ENCODE assay signal across 8 mouse cellular contexts in genomic region chr11:60703131-60703530, GRCm38 (mm10). TPM values are rescaled to one million over a fixed set of nuclear protein-coding genes. Genes with fewer than 3 reads are reported as not detected.
DNase-seq lines count a peak whose midpoint lies in the region; ATAC-seq and TF ChIP-seq lines count a peak whose summit lies in the region.

No protein-coding gene starts in this region.

- DNase-seq in midbrain, embryonic 10.5 days (ENCODE audit: low spot score) = peak; percentile 73
- DNase-seq in adrenal gland, postnatal 14 days = peak; percentile 85
- DNase-seq in embryonic facial prominence, embryonic 10.5 days (ENCODE audit: low spot score) = peak; percentile 78
- DNase-seq in hindbrain, embryonic 14.5 days (ENCODE audit: low spot score) = peak; percentile 77
- peak; percentile 49 for DNase-seq in limb, embryonic 14.5 days (ENCODE audit: low spot score)
- DNase-seq in thymus, postnatal 4 days = peak; percentile 89

- no peak overlapping the region for H3K9ac ChIP-seq in midbrain, embryonic 16.5 days (ENCODE audit: low read depth, low read length)
- H3K9ac ChIP-seq in hindbrain, embryonic 14.5 days = no peak overlapping the region
- H3K9ac ChIP-seq in limb, embryonic 14.5 days (ENCODE audit: low read depth, low read length, severe bottlenecking) = no peak overlapping the region
- 0 out of 2 replicates have a peak overlapping the region, but pooled peaks have one; percentile 12 for H3K9ac ChIP-seq in neural tube, embryonic 13.5 days

- H3K4me2 ChIP-seq in midbrain, embryonic 16.5 days (ENCODE audit: low read length) = no peak overlapping the region
- H3K4me2 ChIP-seq in hindbrain, embryonic 14.5 days (replicated peaks) = no peak overlapping the region
- H3K4me2 ChIP-seq in limb, embryonic 14.5 days (replicated peaks; ENCODE audit: low read depth, low read length, severe bottlenecking) = no peak overlapping the region
- no peak overlapping the region; the same call in 1 of the 2 replicates for H3K4me2 ChIP-seq in neural tube, embryonic 13.5 days

- H3K27me3 ChIP-seq in midbrain, embryonic 10.5 days (ENCODE audit: low read depth, poor library complexity, severe bottlenecking) = no peaks in the 10 kb centered on the region
- no peaks in the 10 kb centered on the region for H3K27me3 ChIP-seq in midbrain, embryonic 16.5 days (ENCODE audit: control insufficient read depth, insufficient read depth, low read depth, low read length)
- no peaks in the 10 kb centered on the region for H3K27me3 ChIP-seq in embryonic facial prominence, embryonic 10.5 days (replicated peaks; ENCODE audit: low read depth, poor library complexity, severe bottlenecking)
- no peaks in the 10 kb centered on the region for H3K27me3 ChIP-seq in hindbrain, embryonic 14.5 days (ENCODE audit: control insufficient read depth, insufficient read depth, low read length)
- no peaks in the 10 kb centered on the region for H3K27me3 ChIP-seq in limb, embryonic 14.5 days (ENCODE audit: control insufficient read depth, insufficient read depth, low read length)
- H3K27me3 ChIP-seq in neural tube, embryonic 13.5 days = no peaks in the 10 kb centered on the region

- H3K4me3 ChIP-seq in midbrain, embryonic 10.5 days = peak overlapping the region; percentile 19
- no peak overlapping the region for H3K4me3 ChIP-seq in midbrain, embryonic 16.5 days (ENCODE audit: low read depth, low read length)
- H3K4me3 ChIP-seq in embryonic facial prominence, embryonic 10.5 days = no peak overlapping the region
- no peak overlapping the region for H3K4me3 ChIP-seq in hindbrain, embryonic 14.5 days (replicated peaks; ENCODE audit: low read length)
- H3K4me3 ChIP-seq in limb, embryonic 14.5 days (replicated peaks; ENCODE audit: low read length) = no peak overlapping the region
- H3K4me3 ChIP-seq in neural tube, embryonic 13.5 days = no peak overlapping the region

- H3K36me3 ChIP-seq in midbrain, embryonic 10.5 days = peaks cover 68% of the 10 kb centered on the region
- peaks cover 21% of the 10 kb centered on the region for H3K36me3 ChIP-seq in midbrain, embryonic 16.5 days (ENCODE audit: control insufficient read depth, insufficient read depth, low read length)
- H3K36me3 ChIP-seq in embryonic facial prominence, embryonic 10.5 days (replicated peaks) = peaks cover 66% of the 10 kb centered on the region
- H3K36me3 ChIP-seq in hindbrain, embryonic 14.5 days (replicated peaks; ENCODE audit: control insufficient read depth, insufficient read depth) = peaks cover 39% of the 10 kb centered on the region
- H3K36me3 ChIP-seq in limb, embryonic 14.5 days (ENCODE audit: control insufficient read depth, insufficient read depth, low read length) = peaks cover 51% of the 10 kb centered on the region
- H3K36me3 ChIP-seq in neural tube, embryonic 13.5 days = peaks cover 40% of the 10 kb centered on the region

- peak overlapping the region; percentile 65 for H3K27ac ChIP-seq in midbrain, embryonic 10.5 days (replicated peaks)
- H3K27ac ChIP-seq in midbrain, embryonic 16.5 days (ENCODE audit: low read length) = no peak overlapping the region; the same call in 1 of the 2 replicates
- H3K27ac ChIP-seq in embryonic facial prominence, embryonic 10.5 days (replicated peaks) = no peak overlapping the region
- no peak overlapping the region for H3K27ac ChIP-seq in hindbrain, embryonic 14.5 days
- H3K27ac ChIP-seq in limb, embryonic 14.5 days (replicated peaks; ENCODE audit: low read depth, low read length) = no peak overlapping the region
- H3K27ac ChIP-seq in neural tube, embryonic 13.5 days (replicated peaks) = 0 out of 2 replicates have a peak overlapping the region, but pooled peaks have one; percentile 33

- TF ChIP-seq POLR2A in limb, embryonic 14.5 days (IDR thresholded peaks at IDR 0.05; ENCODE audit: borderline replicate concordance, extremely low read depth, insufficient read depth, insufficient read length) = no peak

- no peaks in the 10 kb centered on the region for H3K9me3 ChIP-seq in midbrain, embryonic 10.5 days (replicated peaks)
- H3K9me3 ChIP-seq in midbrain, embryonic 16.5 days (replicated peaks; ENCODE audit: control insufficient read depth, low read length, poor library complexity, severe bottlenecking) = no peaks in the 10 kb centered on the region
- H3K9me3 ChIP-seq in embryonic facial prominence, embryonic 10.5 days = no peaks in the 10 kb centered on the region
- no peaks in the 10 kb centered on the region for H3K9me3 ChIP-seq in hindbrain, embryonic 14.5 days (ENCODE audit: control insufficient read depth, low read length)
- H3K9me3 ChIP-seq in limb, embryonic 14.5 days (ENCODE audit: control insufficient read depth, low read length) = no peaks in the 10 kb centered on the region
- H3K9me3 ChIP-seq in neural tube, embryonic 13.5 days = no peaks in the 10 kb centered on the region

- H3K4me1 ChIP-seq in midbrain, embryonic 10.5 days = peaks cover 50% of the 10 kb centered on the region
- peaks cover 38% of the 10 kb centered on the region for H3K4me1 ChIP-seq in midbrain, embryonic 16.5 days (ENCODE audit: control insufficient read depth, insufficient read depth, low read length)
- H3K4me1 ChIP-seq in embryonic facial prominence, embryonic 10.5 days = peaks cover 46% of the 10 kb centered on the region
- H3K4me1 ChIP-seq in hindbrain, embryonic 14.5 days (replicated peaks; ENCODE audit: control insufficient read depth, insufficient read depth, low read length) = peaks cover 24% of the 10 kb centered on the region
- H3K4me1 ChIP-seq in limb, embryonic 14.5 days (ENCODE audit: control insufficient read depth, insufficient read depth, low read length) = peaks cover 22% of the 10 kb centered on the region
- H3K4me1 ChIP-seq in neural tube, embryonic 13.5 days (replicated peaks) = peaks cover 58% of the 10 kb centered on the region

- ATAC-seq in midbrain, embryonic 16.5 days = no peak
- ATAC-seq in hindbrain, embryonic 14.5 days (ENCODE audit: low FRiP score) = no peak
- no peak for ATAC-seq in limb, embryonic 14.5 days (ENCODE audit: low FRiP score, low read depth)
- ATAC-seq in neural tube, embryonic 13.5 days (ENCODE audit: low read depth) = no peak

- 47% methylated on average over 4 of the region's 4 CpGs for WGBS in midbrain, embryonic 10.5 days
- WGBS in midbrain, embryonic 16.5 days = 19% methylated on average over 4 of the region's 4 CpGs
- 37% methylated on average over 4 of the region's 4 CpGs for WGBS in embryonic facial prominence, embryonic 10.5 days
- 21% methylated on average over 4 of the region's 4 CpGs for WGBS in hindbrain, embryonic 14.5 days
- 50% methylated on average over 4 of the region's 4 CpGs for WGBS in limb, embryonic 14.5 days
- 39% methylated on average over 4 of the region's 4 CpGs for WGBS in neural tube, embryonic 13.5 days

RNA-seq across cellular contexts. Expression of gene Llgl1, which starts 3.6 kb away (rescaled TPM):
- polyA plus RNA-seq in midbrain, embryonic 10.5 days (2016; fragmentation: Nextera tagmentation; extraction: Ambion mirVana) = 147 and 158 TPM in 2 replicates
- polyA plus RNA-seq in midbrain, embryonic 16.5 days (2015; fragmentation: Nextera tagmentation; extraction: Ambion mirVana) = 44.4 and 46.8 TPM in 2 replicates
- total RNA-seq in adrenal gland, postnatal 14 days (2021) = 23.7 and 28.8 TPM in 2 replicates
- 125 and 133 TPM in 2 replicates for polyA plus RNA-seq in embryonic facial prominence, embryonic 10.5 days (2016; fragmentation: Nextera tagmentation; extraction: Ambion mirVana)
- polyA plus RNA-seq in hindbrain, embryonic 14.5 days (2014; fragmentation: Nextera tagmentation; extraction: Ambion mirVana) = 43.8 and 46.1 TPM in 2 replicates
- polyA plus RNA-seq in limb, embryonic 14.5 days (2012; rRNA removed) = 97.9 and 141 TPM in 2 replicates
- polyA plus RNA-seq in limb, embryonic 14.5 days (2014; fragmentation: Nextera tagmentation; extraction: Ambion mirVana) = 61.6 and 69.5 TPM in 2 replicates
- 53.9 and 54.4 TPM in 2 replicates for polyA plus RNA-seq in neural tube, embryonic 13.5 days (2015; fragmentation: Nextera tagmentation; extraction: Ambion mirVana)

RNA-seq across cellular contexts. Expression of gene Flii, which starts 23.9 kb away (rescaled TPM):
- polyA plus RNA-seq in midbrain, embryonic 10.5 days (2016; fragmentation: Nextera tagmentation; extraction: Ambion mirVana) = 74.8 and 82.6 TPM in 2 replicates
- 78.5 and 79.2 TPM in 2 replicates for polyA plus RNA-seq in midbrain, embryonic 16.5 days (2015; fragmentation: Nextera tagmentation; extraction: Ambion mirVana)
- total RNA-seq in adrenal gland, postnatal 14 days (2021) = 126 and 137 TPM in 2 replicates
- polyA plus RNA-seq in embryonic facial prominence, embryonic 10.5 days (2016; fragmentation: Nextera tagmentation; extraction: Ambion mirVana) = 71.9 and 75.5 TPM in 2 replicates
- 62.7 and 64.3 TPM in 2 replicates for polyA plus RNA-seq in hindbrain, embryonic 14.5 days (2014; fragmentation: Nextera tagmentation; extraction: Ambion mirVana)
- polyA plus RNA-seq in limb, embryonic 14.5 days (2012; rRNA removed) = 120 and 138 TPM in 2 replicates
- polyA plus RNA-seq in limb, embryonic 14.5 days (2014; fragmentation: Nextera tagmentation; extraction: Ambion mirVana) = 66.3 and 70.1 TPM in 2 replicates
- 68.2 and 71.9 TPM in 2 replicates for polyA plus RNA-seq in neural tube, embryonic 13.5 days (2015; fragmentation: Nextera tagmentation; extraction: Ambion mirVana)

RNA-seq across cellular contexts. Expression of gene Mief2, which starts 25.1 kb away (rescaled TPM):
- polyA plus RNA-seq in midbrain, embryonic 10.5 days (2016; fragmentation: Nextera tagmentation; extraction: Ambion mirVana) = 14.6 and 15.6 TPM in 2 replicates
- polyA plus RNA-seq in midbrain, embryonic 16.5 days (2015; fragmentation: Nextera tagmentation; extraction: Ambion mirVana) = 23.6 and 24.6 TPM in 2 replicates
- total RNA-seq in adrenal gland, postnatal 14 days (2021) = 30.8 and 36.0 TPM in 2 replicates
- polyA plus RNA-seq in embryonic facial prominence, embryonic 10.5 days (2016; fragmentation: Nextera tagmentation; extraction: Ambion mirVana) = 14.4 and 15.6 TPM in 2 replicates
- polyA plus RNA-seq in hindbrain, embryonic 14.5 days (2014; fragmentation: Nextera tagmentation; extraction: Ambion mirVana) = 25.6 and 28.0 TPM in 2 replicates
- polyA plus RNA-seq in limb, embryonic 14.5 days (2012; rRNA removed) = 18.9 and 22.2 TPM in 2 replicates
- polyA plus RNA-seq in limb, embryonic 14.5 days (2014; fragmentation: Nextera tagmentation; extraction: Ambion mirVana) = 14.7 and 17.9 TPM in 2 replicates
- 21.3 and 22.0 TPM in 2 replicates for polyA plus RNA-seq in neural tube, embryonic 13.5 days (2015; fragmentation: Nextera tagmentation; extraction: Ambion mirVana)

Comparison
In these comparisons a context has a peak if more than half of its experiments do, and no peak if none do; other contexts are left out.
1. H3K27ac ChIP-seq: peak in midbrain, embryonic 10.5 days (single experiment) and neural tube, embryonic 13.5 days (single experiment); none in midbrain, embryonic 16.5 days (single experiment), embryonic facial prominence, embryonic 10.5 days (single experiment), hindbrain, embryonic 14.5 days (single experiment) and limb, embryonic 14.5 days (single experiment).
2. Peak in every context shown above with its lines, with median percentiles within 50 percentile points of each other: DNase-seq.